Mouse (Mus musculus): Measurements from ENCODE around the gene Metap1d.

DNA sequence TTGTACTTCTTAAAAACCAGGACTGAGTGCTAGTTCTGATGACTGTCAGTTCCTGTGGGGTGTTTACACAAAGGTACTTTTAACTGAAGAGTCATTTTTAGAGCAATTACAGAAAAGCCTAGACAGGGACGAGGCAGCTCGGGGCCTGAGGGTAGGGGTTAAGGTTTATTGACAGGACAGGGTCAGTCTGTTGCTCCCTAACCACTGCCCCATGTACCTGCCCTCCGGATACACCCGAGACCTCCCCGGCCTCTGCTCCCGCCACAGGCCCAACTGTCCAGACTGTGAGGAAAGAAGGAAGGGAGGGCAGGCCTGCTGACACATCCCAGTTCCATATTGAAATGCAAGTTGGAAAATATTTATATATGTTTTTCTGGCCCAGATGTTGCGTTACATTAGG, 20.8 kb downstream of the Metap1d start:
- TF ChIP-seq CTCF (IDR thresholded peaks at IDR 0.05; ENCODE audit: extremely low read depth, insufficient read length, insufficient replicate concordance, low read depth, low read length) (no peak), POLR2A (IDR thresholded peaks at IDR 0.05; ENCODE audit: low read depth, low read length) (no peak)
